Mouse (Mus musculus): ENCODE measurements around the gene Ccnd3.

The Ccnd3 gene

GRCm38 (mm10) chr17:47515180-47515844 lies 10.5 kb downstream of the Ccnd3 start:
- DNase-seq (ENCODE audit: low read depth), result no peak

- peak; percentile 40 for DNase-seq (ENCODE audit: low read depth)
These were observed 11.4 kb downstream of the Ccnd3 start for GRCm38 (mm10) chr17:47516232-47516631.

GRCm38 (mm10) chr17:47518205-47518604 lies 13.4 kb downstream of the Ccnd3 start:
- DNase-seq (ENCODE audit: low read depth), result peak; percentile 86

DNA sequence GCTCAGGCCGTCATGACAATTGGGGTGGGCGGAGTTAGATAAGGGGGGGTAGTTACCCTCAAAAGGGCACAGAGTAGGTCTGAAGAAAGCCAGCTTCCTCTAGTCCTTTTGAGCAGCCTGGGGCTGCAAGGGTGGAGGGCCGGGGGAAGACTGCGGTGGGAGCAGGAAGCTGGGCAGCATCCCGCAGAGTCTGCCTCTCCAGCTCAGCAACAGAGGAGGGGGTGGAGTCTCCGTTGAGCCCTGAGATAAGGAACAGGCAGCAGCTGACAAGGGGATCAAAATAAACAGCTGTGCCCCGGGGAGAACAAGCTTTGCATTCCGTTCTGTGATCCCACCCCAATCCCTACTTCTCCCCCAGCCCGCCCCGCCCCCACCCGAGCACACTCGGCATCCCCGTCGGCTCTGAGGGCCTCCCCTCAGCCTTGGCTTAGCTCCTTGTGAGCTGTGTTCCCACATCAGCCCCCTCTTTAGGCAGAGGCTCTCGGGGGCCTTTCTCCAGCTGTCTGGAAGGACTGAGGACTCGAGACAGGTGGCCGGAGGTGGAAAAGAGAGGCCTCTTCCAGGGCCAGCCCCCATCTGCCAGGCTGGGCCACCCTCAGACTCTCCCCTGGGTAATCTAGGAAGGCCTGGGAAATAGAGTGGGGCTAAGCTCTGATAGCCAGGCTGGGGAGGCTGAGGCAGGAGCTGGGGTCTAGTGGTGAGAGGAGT lies 16.9 kb downstream of the Ccnd3 start:
- DNase-seq (ENCODE audit: low read depth), result peak; percentile 38

GRCm38 (mm10) chr17:47522536-47522935 lies 17.7 kb downstream of the Ccnd3 start:
- DNase-seq (ENCODE audit: low read depth), result no peak

- no peak for DNase-seq (ENCODE audit: low read depth)
These were observed 18.4 kb downstream of the Ccnd3 start for GRCm38 (mm10) chr17:47523211-47523682.

DNA sequence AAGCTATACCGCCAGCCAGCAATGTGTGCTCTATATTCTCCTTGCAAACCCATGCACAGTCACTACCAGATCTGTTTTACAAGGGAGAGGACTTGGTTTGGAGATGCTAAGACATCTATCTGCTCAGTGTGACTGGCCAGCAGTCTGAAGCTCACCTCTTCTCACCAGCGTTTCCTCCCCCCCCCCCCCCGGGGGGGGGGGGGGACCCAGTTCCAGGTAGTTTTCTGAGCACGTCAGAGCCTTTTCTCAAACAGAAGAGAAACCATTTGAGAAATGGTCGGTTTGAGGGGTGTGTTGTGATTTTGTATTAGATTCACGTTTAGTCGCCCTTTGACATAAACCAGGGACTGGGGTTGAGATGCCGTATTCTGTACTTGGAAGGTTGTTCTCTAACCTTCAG lies 19.2 kb downstream of the Ccnd3 start:
- DNase-seq (ENCODE audit: low read depth), result no peak

DNA sequence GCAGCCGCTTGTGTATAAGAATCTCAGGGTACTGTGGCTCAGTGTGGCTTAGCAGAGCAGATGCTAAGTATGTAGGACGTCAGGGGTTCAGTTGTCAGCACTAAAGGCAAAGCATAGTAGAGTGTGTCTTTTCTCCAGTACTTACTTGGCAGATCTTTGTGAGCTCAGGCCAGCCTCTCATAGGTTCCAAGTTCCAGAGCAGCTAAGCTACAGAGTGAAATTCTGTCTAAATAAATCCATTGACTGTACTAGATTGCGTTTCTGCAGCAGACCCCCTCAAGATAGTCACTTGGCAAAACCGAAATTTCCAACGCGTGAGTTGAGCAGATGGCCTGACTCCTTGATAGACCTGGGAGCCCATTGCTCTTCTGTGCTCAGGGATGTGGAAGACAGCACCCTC lies 20.1 kb downstream of the Ccnd3 start:
- DNase-seq (ENCODE audit: low read depth), result no peak

GRCm38 (mm10) chr17:47526856-47527520 lies 22.1 kb downstream of the Ccnd3 start:
- DNase-seq (ENCODE audit: low read depth), result no peak

DNA sequence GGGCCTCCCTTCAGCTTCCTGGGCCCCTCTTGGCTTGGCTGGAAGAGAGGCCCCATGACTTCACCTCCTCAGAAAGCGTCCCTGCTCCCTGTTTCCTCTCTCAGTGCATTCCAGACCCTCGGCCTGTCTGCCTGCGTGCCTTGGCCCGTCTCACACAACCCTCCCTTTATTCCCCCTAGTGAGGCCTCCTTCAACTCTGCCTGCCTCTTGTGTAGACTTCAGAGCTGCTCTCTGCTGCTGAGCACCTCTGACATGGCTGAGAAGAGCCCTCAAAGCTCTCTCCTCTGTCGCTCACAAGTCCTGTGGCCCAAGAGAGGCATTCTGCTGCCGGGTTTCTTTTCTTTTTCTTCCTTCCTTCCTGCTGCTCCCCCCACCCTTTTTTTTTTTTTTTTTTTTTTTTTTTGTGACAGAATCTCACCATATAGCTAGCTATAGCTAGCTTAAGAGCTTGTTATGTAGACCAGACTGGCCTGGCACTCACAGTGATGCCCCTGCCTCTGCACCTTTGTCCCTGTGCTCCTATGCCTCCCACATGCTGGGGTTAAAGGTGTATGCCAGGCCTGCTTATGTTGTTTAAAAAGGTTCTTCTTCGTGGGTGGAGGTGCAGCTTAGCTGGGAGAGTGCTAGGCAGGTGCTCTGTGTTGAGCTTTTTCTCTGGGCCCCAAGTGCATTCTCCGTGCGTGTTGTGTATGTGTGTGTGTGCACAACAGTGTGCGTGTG lies 22.9 kb downstream of the Ccnd3 start:
- DNase-seq (ENCODE audit: low read depth), result peak; percentile 57

GRCm38 (mm10) chr17:47528919-47529318 lies 24.1 kb downstream of the Ccnd3 start:
- no peak for DNase-seq (ENCODE audit: low read depth)

DNA sequence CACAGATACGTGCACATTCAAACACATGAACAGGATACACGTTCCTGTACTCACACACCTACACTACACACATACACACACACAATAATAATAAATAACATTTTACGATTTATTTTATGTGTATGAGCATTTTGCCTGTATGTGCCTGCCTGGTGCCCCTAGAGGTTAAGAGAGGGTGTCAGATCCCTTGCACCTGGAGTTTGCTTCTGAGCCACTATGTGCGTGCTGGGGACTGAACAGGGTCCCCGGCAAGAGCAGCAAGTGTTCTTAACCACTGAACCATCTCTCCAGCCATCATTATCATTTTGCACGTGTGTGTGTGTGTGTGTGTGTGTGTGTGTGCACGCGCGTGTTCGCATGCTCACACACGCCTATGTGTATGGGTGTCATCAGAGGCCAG lies 24.7 kb downstream of the Ccnd3 start:
- DNase-seq (ENCODE audit: low read depth), result no peak

DNA sequence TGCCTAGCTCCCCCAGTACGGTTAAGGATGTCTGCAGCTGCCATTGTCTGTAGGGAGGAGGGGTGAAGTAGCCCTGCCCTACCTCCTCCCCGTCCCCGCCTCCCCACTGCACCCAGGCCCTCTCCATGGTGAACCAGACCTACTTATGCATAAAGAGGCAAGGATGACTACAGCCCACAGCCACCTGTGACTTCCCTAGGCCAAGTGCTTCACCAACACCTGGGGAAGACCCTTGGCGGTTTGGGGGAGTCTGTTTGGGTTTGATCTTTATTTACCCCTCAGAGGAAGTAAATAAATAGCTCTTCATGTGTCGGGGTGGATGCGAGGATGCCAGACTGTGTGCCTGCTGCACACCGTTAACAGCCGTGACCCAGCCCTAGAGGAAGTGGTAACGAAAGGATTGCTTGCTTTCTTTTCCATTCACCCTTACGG lies 26.6 kb downstream of the Ccnd3 start:
- DNase-seq (ENCODE audit: low read depth), result no peak

GRCm38 (mm10) chr17:47532364-47532763 lies 27.5 kb downstream of the Ccnd3 start:
- no peak for DNase-seq (ENCODE audit: low read depth)

GRCm38 (mm10) chr17:47533691-47534090 lies 28.8 kb downstream of the Ccnd3 start:
- DNase-seq (ENCODE audit: low read depth), result no peak

- DNase-seq (ENCODE audit: low read depth), result no peak
These were observed 31.0 kb downstream of the Ccnd3 start for GRCm38 (mm10) chr17:47535812-47536236.

GRCm38 (mm10) chr17:47538049-47538448 lies 33.2 kb downstream of the Ccnd3 start:
- no peak for DNase-seq (ENCODE audit: low read depth)

DNA sequence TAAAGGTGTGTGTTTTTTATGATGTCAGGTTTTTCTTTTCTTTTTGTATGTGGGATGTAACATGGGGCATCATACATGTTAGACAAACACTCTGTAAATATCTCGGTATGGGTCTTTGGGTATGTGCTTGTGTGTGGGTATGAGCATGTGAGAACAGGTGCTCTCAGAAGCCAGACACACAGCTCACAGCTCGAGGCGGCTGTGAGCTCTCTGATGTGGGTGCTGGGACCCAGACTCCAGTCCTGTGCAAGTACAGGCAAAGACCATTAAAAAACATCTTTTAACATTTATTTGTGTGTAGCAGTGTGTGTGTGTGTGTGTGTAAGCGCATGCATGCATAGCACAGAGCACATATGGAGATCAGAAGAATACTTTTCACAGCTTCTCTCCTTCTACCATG lies 34.3 kb downstream of the Ccnd3 start:
- no peak for DNase-seq (ENCODE audit: low read depth)

DNA sequence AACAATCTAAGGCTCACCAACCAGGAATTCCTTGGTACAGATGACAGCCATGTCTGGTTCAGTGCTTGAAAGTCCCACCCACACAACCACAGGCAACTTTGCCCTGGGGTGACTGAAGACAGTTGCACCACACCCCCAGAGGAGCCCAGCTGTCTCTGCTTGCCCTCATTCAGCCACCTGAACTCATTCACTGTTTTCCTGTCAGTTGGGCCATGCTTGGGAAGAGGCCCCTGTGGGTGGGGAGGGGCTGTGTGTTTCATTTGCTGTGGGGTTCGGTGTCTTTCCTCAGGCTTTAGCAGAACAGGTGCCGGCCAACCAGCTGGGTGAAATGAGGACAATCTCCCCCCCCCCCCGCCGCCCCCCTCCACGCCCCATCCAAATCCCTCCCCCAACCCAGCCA lies 37.2 kb downstream of the Ccnd3 start:
- DNase-seq (ENCODE audit: low read depth), result no peak

DNA sequence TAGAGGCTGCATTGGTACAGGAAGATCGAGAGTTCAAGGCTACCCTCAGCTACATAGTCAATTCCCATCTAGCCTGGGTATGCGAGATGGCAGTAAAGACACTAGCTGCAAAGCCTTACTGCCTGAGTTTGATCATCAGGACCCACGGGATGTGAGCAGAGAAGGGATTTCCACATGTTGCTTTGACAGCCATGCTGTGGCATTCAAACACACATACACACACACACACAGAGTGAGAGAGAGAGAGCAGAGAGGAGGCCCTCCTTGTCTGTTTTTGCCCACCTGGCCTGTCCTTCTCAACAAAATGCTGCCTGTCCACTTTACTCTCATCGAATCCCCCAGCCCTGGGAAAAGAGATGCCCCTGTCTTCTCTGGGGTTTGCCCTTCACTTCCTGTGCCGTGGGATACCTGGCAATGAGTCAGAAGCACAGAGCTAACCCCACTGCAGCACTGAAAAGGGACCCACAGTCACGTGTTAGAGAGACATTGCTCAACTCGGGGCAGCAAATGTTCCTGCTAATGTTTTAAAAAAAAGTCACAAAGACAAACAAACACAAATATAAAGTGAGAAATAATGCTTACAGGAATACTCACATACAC lies 38.3 kb downstream of the Ccnd3 start:
- DNase-seq (ENCODE audit: low read depth), result peak; percentile 30

DNA sequence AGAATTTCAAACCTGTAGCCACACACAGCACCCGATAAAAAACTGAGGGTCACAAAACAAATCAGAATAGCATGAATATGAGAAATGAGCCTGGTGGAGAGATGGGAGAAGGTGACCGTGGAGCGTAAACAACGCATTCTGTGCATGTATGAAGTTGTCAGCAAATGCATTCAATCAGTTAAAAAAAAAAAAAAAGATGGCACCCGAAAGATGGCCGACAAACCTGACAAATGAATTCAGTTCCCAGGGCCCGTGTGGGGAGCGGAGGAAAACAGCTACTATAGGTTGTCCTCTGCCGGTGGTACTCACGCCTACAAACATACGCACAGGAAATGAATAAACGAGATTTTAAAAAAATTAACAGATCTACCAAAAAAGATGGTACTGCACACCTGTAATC lies 40.3 kb downstream of the Ccnd3 start:
- DNase-seq (ENCODE audit: low read depth), result no peak

GRCm38 (mm10) chr17:47545861-47546331 lies 41.0 kb downstream of the Ccnd3 start:
- DNase-seq (ENCODE audit: low read depth), result no peak
